Mouse (Mus musculus) embryo, embryonic 9.5 days (tissue): ENCODE measurements around the gene Ethe1.

ENCODE experiments used
- DNase-seq: peaks from one replicate; pipeline ENCODE4 v3.0.0-alpha.2; 2017; ENCODE audit errors: extremely low spot score

Ethe1 gene

DNA sequence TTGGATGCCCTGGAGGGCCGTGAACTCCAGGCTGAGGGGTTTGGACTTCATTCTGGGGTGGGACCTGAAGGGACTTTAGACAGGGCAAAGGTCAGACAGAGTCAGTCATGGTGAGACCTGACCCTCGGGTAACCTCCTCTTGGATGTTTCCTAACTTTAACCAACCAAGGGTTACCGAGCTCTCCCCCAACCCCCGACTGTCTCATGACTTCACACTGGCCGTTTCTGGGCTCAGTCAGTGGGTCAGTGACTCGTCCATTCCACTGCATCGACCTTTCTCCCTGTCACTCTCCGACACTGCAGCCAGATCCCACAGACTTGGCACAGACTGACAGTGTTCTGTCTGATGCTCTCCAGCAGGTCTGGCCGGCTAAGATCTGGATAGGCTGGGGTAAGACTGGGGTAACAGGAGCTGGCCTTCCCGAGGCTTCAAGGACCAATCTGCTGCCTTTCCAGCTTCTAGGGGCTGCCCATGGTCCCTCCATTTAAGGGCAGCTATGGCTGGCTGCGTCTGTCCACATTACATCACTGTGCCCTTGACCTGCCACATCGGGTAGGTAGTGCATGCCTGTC lies 13.0 kb upstream of the Ethe1 start:
- DNase-seq: no peak

DNA sequence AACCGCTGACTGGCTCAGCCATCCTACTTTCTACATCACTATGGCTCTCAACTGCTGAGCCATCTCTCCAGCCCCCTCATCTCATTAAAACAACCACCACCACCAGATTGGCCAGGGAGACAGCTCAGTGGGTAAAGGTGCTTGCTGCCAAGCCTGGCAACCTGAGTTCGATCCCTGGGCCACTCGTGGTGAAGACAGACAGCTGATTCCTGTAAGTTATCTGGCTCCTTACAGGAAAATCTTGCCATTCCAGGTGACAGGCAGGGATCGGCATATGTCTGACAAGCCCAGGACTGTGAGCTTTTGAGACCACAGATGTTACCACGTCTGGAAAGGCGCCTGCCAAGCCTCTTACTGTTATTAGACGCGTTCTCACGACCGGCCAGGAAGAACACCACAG lies 9.5 kb upstream of the Ethe1 start:
- no peak for DNase-seq

DNA sequence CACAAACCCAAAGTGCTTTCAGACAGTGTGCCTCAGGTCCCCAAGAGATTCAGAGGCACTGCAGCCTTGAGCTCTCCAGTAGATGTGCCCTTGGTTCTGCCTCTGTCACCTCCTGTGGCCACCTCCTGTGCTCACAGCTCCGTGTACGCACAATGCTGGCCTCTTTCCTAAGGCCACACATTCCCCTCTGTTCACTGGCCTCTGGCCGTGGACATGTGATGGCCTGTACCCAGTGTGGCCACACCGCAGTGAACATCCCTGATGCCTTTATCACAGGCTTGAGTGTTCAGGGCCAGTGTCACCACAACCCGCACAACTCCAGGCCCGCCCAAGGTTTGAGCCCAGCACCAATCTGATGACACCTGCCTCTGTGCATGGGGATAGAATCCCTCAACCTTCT lies 2.5 kb upstream of the Ethe1 start:
- no peak for DNase-seq

DNA sequence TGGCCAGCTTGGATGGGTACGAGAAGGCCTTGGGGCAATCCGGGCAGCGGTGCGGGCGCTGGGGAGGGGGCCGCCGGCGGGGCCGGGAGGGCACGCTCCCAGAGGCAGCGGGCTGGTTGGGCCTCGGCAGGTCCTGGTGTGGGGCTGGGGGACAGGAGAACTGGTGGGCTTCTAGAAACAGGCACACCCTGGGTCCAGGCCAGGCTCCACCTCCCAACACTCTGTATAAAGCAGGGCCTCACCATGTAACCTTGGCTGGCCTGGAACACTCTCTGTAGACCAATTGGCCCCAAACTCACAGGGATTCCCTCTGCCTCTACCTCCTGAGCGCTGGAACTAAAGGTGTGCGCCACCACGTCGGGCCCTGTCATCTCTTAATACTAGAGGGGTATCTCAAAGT lies 1.3 kb upstream of the Ethe1 start:
- no peak for DNase-seq

DNA sequence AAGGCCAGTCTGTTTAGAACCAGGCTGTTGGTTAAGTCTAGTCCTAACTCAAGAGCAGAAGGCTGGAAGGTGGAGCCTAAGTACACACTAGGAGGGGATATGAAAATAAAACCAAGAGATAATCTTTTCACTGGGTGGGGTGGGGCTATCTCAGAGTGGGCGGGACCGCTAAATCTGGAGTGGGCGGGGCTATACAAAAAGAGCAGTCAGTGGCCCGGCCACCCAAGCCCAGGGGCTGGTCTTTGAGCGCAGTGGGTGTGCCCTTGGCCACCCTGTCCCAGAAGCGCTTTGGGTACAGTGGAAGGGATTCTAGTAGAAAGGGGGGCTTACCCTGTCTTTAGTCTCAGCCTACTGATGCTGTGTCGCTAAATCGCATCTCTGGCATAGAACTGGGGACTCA lies 515 bp upstream of the Ethe1 start:
- DNase-seq: no peak

DNA sequence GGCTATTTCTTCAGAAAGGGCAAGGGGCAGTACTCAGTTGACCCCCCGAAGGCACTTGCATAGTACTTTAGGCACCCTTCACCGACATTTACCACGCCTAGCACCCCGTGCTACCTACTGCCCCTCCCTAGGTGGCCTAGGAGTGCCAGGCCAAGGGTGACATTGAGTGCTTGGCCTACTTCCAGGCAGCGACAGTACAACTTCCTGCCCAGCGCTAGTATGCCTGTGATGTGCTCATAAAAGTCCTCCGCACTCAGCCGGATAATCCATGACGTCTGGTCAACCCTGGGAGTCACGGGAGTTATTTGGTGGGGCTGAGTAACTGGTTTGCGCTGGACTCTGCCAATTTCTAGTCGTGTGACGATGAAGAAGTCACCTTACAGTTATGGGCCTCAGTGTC lies 993 bp downstream of the Ethe1 start:
- DNase-seq: no peak

DNA sequence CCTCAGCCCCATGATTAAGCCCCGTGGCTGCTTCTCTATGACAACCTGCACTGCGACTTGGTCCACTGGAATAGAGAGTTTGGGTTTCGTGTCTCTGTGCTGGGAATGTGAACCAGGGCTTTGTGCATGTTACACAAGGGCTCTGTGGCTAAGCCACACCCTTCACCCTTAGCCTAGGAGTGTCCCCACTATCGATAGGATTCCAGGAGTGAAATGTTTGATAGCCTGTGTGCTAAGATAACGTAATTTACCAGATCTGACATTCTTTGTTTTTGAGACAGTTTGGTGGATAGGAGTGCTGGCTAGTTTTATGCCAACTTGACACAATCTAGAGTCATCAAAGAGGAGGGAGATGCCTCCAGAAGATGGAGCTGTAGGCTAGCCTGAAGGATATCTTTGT lies 4.4 kb downstream of the Ethe1 start:
- DNase-seq: no peak

DNA sequence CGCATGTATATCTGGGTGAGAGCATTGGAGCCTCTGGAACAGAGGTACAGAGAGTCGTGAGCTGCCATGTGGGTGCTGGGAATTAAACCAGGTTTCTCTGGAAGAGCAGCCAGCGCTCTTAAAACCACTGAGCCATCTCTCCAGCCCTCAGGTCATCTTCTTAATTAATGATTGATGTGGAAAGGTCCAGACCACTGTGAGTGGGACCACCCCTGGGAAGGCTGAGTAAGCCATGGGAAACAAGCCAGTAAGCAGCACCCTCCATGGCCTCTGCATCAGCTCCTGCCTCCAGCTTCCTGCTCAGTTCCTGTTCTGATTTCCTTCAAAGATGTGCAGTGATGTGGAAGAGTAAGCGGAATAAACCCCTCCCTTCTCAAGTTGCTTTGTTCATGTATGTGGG lies 4.8 kb downstream of the Ethe1 start:
- no peak for DNase-seq

DNA sequence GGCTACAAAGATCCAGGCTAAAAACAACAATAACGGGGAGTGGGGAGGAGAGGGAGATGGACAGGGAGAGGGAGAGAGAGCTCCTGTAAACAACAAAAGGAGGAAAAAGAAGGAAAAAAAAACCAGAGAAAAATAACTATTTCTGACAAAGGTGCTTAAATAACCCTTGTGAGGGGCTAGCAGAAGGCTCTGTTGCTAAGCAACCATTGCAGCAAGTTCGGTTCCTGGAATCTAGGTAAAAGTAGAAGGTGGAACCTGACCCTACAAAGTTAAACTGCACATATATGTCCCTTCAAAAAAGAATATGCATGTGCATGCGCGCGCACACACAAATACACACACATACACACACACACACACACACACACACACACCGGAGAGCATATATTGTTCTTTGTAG lies 5.4 kb downstream of the Ethe1 start:
- DNase-seq: no peak

DNA sequence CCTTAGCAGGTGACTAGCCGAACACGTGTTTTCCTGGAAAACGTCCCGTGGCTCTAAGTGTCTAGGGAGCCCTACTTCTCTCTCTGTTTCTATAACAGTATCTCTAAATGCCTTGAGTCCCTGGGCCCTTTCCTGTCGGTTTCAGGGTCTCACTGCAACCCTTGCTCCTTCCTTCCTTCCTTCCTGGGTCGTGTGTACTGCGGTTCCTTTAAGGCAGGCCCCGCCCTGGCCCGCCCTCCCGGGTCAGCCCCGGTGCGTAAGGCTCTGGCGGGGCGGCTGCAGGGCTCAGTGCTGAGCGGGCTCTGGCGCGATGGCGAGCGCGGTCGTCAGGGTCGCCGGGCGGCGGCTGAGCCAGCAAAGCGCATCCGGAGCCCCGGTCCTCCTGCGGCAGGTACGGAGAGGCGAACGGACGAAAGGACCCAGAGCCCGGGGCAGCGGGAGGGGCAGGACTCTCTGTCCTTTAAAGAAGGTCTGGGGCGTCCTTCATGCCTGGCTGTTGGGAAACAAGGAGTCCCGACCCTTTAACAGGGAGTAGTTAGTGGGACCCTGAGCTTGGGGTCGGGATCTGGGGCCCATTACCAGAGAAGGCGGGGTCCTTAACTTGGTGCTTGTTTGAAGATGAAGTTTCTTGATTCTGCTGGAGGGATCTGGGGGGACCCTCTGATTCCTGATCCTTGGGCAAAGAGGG lies 6.4 kb downstream of the Ethe1 start:
- DNase-seq: peak; percentile 77

DNA sequence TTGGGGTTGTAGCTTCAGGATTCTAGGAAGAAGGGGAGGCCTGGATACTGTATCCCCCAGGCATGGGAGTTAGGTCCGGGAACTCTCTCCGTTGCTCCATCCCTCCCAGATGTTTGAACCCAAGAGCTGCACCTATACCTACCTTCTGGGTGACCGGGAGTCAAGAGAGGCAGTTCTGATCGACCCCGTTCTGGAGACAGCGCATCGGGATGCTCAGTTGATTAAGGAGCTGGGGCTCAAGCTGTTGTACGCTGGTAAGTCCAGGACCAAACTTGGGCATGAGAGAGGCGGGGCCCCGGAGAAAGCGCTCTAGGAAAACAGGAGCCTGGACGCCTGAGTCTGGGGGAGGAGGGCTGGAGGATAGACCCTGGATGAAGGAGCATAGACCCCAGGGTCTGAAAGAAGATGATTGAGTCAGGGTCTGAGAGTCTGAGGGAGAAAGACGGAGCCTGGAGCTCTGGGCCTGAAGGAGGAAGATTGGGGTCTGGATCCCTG lies 7.0 kb downstream of the Ethe1 start:
- DNase-seq: peak; percentile 41

DNA sequence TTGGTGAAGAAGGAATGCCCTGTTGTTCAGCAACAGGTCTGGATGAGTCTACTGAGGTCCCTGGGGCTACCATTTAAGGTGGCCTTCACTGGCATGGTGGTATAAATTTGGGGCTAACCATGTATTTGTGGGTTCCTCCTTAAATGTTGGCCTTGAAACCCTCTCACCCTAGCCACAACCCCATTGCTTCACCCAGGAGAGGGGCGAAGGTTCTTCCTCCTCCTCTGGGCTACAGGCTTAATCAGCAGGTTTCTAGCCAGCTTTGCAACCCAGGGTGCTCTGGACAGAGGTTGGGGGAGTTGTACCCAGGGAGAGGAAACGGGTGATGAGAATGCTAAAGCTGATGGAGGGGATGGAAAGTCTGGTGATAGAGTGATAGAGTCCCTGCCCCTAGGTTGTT lies 8.1 kb downstream of the Ethe1 start:
- no peak for DNase-seq

DNA sequence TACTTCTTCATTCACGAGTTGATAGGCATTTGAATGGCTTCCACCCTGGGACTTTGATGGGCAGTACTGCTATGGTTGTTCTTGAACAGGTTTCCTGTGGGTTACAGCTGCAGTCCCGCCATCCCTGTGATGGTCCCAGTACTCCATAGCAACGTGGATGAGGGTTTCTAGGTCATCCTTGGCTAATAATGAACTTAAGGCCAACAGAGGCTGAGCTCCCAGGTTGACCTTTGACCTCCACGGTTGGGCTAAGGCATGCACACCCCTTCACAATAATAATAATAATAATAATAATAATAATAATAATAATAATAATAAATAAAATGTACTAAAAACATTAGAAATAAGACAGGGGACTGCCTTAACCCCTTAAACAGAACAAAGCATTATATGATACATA lies 10.8 kb downstream of the Ethe1 start:
- no peak for DNase-seq

DNA sequence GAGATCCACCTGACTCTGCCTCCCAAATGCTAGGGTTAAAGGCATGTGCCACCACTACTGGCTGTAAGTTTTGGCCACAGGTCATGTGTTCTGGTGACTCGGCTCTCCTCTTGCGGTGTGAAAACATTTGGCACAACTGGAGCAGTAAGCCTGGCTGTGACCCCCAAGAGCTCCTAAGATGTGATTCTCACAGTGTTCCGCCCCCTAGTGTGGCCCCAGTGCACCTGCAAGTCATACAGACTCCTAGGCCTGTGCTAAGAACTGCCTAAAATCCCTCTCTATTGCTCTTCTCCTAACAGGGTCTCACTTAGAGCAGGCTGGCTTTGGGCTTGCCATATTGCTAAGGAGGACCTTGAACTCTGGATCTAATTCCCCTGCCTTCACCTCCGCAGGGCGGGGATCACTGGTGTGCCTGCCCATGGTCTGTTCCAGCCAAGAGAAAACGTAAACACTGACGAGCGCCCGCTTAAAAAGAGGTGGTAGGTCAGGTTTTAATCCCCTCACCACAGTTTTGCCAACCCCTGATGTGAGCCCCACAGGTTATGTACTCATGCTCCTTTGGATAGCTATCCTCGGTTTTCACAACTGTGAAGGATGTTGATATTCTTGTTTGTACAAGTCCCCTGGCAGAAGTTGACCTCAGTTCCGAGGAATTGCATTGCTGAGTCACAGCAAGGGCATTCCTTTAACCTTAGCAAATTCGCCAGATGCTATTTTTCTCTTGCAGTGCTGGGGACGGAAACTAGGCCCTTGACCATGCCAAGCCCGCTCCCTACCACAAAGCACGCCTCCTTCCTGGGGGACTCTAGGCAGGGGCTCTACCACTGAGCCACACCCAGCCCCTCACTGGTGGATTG lies 12.1 kb downstream of the Ethe1 start:
- no peak for DNase-seq

DNA sequence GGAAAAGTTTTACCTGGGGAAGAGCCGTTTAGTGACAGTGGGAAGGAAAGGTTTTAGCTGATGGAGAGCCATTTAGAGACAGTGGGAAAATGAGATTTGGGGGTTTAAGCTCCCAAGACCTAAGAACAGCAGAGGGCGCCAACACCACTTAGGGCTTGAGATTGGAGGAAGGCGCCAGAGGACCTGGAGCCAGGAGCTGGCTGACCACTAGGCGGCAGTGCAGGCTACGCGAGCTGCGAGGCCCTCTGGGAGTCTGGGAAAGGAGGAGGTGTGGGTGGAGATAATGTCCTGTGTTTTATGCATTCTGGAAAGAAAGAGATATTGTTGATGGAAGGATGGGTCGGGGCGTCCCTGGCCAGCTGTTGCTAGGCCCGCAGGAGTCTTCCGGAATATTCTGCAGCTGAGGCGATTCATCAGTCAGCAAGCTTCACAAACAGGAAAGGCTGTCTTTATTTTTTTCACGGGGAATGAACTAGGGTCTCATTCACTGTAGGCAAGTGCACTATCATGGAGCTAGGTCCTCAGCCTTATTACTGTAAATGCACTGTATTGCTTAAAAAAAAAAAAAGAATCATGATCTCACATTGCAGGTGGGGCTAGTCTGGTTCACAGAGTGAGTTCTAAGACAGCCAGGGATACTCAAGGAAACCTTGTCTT lies 13.7 kb downstream of the Ethe1 start:
- peak; percentile 91 for DNase-seq

DNA sequence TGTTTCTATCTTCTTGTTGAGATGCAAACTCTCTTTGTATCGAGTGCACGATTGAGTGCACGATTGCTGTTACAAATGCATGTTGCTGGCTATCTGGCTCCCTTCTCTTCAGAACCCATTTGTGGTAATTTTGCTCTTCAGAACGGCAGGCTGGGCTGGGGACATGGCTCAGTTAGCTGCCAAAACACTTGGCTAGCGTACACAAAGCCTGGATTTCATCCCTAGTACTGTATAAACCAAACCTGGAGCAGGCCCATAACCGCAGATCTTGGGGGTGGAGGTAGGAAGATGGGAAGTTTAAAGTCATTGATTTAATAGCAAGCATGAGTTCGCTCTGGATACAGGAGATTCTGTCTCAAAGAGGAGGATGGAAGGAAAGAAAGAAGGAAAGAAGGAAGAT lies 18.2 kb downstream of the Ethe1 start:
- DNase-seq: no peak

DNA sequence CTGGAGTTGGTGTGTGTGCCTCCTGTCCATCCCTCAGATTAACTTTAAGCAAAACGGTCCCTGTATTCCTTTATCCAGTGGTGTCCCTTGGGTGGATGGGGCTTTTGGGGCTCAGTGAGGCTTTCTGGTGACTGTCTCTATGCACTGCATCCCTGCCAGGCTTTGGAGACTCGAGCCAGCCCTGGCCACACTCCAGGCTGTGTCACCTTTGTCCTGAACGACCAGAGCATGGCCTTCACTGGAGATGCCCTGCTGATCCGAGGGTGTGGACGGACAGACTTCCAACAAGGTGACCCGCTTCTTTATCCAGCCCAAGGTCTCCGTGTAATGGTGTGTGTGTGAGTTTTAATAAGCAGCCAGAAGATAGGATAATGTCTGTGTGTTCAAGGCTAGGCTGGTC lies 18.7 kb downstream of the Ethe1 start:
- DNase-seq: no peak

DNA sequence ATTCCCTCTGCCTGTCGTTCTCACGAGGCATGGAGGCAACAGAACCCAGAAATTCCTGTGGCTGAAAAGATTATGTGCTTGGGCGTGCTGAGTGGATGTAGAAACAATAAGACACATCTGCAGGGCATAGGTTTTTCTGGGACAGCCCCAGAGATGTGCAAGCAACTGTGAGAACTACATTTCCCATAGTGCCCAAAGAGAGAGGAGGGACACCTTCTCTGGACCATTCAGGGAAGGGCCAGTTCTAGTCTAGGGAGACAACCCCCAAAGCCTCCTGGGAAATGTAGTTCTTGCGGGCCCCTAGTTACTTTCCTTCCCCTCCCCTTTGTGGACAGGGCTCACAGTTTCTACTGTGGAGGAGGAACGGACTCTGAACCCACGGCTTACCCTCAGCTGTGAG lies 20.7 kb downstream of the Ethe1 start:
- DNase-seq: no peak

DNA sequence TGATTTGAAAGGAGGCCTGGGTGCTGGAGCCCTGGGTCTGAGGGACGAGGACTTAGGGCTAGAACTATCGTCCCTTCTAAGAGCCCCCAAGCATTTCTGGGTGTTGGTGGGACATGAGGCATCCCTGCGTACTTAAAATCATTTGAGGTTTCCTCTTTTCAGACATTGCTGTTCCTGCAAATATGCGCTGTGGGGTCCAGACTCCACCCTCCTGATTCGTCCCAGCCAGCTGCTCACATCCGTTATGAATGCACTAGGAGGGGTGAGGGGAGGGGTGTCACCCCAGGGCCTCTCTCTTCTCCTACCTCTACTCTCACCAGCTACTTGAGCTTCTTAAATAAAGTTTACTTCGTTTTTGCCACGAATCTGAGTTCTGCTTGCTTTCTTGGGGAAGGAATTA lies 21.2 kb downstream of the Ethe1 start:
- no peak for DNase-seq

DNA sequence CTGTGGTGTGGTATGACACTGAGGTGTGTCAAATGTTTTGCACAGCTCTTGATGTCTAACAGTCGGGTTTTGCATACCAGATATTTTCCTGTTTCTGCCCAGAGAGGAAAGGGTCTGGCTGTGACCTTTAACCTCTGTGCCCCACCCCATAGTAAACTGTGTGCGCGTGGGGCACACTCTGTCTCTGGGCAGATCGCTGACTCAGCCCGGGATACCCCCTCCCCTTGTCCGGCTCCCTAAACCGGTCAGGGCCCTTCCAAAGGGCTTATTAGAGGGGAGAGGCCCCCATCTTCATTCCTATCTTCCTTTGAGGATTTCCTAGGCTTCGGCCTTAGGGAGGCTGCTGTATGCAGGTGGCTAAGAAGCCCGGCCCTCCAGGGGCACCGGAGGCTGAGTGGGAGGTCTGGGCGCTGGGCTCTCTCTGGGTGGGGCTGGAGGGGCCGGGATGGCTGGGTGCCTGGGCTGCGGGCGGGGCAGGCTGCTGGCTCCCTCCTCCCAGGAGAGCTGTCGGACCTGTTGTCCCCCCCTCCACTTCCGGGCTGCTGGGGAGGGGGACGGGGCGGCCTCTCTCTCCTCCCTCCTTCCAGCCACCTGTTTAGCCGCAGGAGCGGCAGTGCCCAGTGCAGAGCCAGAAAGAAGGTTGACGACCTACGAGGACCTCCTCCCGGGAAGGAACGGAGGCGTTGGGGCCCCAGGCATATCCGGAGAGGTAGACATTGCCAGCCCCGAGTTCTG lies 23.0 kb downstream of the Ethe1 start, which contains the start of gene Phldb3:
TSS of gene Phldb3 (plus strand) at position 620 of the 735 bp plus-strand sequence.
- DNase-seq: no peak

DNA sequence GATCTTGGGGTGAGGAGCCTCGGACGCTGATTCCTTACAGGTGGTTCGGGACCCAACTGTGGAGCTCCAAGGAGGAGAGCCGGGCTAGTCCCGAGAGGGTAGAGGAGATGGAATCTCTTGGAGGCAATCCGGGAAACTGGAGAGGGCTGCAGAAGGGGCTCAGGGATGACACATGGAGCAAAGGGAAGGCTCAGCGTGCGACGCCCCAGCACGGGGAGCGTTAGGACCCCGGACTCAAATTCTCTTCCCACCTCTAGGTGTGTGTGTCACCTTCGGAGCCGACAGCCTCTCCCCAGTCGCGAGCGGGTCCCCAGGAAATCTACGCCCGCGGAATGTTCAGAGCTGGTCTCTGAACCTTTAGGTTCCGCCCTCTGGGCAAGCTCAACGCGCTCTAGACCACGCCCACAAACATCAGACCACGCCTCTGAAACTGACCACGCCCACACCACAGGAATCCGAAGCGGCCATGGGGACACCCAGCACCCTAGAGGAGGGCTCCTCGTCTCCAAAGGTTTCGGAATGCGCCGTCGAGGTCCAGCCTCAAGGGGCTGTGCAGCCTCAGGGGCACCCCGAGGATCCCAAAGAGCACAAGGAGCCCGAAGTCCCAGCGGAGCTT lies 23.6 kb downstream of the Ethe1 start:
- peak; percentile 85 for DNase-seq
